Mouse (Mus musculus) cerebellum, adult 8-10 months (tissue): ENCODE measurements around the gene Cx3cr1.

Experiments used
- DNase-seq: peaks from one replicate; pipeline ENCODE4 v3.0.0; 2022

The Cx3cr1 gene

DNA sequence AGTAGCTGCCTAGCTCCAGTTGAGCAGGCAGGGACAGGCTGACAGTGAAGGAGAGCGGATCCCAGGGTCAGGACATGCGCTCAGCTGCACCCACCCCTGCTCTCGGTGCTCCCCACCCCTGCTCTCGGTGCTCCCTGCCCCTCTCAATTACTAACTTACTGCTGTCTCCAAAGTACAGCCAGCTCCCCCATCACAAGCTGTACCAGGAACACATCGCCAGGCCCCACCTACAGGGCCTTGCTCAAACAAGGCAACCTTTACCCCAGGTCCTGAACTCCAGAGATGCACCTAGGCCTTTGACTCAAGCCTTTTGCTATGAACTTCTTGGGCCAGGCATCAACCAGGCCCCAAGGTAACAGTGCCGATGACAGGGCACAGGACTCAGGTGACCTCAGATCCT lies 136.0 kb downstream of the Cx3cr1 start:
- DNase-seq, result no peak

DNA sequence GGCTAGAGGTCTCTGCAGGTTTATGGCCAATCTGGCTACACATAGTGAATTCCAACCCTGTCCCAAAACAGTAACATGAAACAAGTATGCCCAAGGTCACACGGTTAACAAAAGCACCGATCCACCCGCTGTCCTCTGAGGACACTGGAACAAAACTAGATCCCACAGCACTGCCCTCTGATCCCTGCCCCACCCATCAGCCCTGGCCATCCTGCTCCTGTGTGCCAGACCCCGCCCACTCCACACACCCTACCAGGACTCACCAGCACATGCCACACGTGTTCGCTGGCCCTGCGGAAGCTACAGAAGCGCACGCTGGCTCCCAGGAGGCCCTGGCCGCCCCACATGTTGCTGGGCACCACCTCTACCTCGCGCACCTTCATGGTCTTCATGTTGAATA lies 137.3 kb downstream of the Cx3cr1 start:
- DNase-seq, result no peak

DNA sequence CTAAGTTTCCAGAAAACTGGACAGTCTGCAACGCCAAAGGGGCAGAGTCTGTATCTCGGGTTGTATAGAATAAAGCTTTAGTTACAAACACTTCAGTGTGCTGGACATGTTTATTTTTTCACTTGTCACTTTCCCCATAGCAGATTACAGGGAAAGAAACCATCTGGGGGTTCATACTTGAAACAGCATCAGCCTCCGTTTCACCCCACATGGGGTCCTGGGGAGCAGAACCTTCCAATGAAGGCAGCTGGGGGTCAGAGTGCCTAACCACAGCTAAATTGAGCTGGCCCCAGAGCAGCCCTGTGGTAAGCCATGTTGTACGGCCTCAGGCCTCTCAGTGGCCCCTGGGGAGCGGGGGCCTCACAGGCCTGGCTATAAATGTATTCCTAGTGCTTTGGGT lies 143.2 kb downstream of the Cx3cr1 start:
- no peak for DNase-seq

GRCm38 (mm10) chr9:119925729-119926128 lies 143.9 kb downstream of the Cx3cr1 start:
- no peak for DNase-seq

GRCm38 (mm10) chr9:119925120-119925657 lies 144.5 kb downstream of the Cx3cr1 start:
- DNase-seq, result no peak

DNA sequence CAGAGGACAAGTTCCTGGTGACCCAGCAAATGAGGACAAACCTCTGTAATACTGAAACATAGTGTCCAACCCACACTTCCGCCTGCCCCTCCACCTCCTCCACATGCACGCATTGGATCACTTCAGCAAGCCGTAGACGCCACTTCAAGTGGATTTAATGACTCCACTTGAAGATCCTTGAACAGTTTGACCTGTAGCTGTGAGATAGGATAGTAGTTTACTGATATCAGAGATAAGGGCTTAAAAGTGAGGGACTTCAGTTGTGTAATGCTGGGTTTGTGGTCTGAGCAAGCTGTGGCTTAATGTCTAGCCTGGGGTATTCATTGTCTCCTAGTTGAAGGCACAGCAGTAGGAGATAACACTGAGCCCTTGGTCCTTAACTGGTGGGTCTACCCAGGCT lies 146.2 kb downstream of the Cx3cr1 start:
- DNase-seq, result no peak

DNA sequence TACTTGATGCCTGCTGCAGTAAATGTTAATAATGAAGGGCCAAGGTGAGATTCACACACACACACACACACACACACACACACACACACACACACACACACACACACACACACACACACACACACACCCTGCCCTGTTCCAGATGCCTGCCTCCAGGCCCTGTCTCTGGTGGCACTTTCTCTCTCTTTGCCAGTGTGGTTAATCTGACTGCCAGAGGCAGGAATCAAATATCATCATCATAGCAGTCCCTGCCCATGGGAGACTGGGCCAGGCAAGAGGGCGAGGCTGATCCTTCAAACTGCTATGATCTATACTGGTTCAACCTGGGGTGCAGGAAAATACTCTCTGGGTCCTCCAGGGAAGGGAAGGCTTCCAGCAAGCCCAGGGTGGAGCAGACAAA lies 149.8 kb downstream of the Cx3cr1 start:
- no peak for DNase-seq

DNA sequence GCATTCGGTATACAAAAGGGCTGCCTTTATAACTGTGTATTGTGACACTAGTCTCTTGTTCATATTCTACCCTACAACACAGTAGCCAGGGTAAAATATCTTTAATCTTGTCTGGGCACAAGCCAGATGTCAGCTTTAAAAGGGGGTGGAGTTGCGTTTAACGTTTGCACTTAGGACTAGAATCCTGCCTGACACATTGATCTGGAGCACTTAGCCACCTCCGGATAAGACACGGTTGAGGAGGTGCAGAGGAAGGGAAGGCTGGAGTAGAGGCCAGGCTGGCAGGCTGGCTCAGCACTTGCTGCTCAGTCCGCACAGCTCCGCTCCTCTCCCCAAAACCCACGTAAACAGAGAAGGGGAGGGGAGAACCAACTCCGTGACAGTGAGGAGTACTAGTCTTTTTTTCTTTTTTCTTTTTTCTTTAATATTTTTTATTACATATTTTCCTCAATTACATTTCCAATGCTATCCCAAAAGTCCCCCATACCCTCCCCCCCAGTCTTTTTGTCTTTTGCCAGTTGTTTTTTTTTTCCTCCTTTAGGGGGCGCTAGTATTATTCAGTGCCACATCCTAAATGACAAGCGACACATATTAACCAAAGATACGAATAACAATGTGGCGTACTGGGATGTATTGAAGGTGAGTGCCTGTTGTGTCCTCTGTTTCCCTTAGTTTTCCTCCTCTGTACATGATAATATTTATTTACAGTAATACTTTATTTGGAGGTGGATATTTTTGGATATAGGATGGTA lies 156.4 kb downstream of the Cx3cr1 start:
- no peak for DNase-seq

- no peak for DNase-seq
Measured at GRCm38 (mm10) chr9:119909931-119910330, 159.7 kb downstream of the Cx3cr1 start.

DNA sequence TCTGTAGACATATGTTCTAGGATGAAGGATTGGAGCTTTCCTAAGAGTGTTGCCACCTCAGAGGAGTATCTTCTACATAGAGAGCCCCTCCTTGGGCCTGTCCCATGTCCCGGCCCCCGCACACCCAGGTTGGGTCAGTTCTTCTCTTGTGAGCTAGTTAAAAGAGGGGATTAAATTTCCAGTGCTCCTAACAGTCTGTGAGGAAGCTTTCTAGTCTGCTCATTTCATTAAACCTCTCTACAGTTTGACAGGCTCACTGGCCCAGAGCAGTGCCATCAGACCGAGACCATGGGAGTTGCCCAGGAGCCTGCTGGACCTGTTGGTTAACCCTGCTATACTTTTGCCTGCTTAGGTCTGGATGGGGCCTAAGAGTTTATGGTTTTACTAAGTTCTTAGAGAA lies 161.0 kb downstream of the Cx3cr1 start:
- DNase-seq, result no peak

DNA sequence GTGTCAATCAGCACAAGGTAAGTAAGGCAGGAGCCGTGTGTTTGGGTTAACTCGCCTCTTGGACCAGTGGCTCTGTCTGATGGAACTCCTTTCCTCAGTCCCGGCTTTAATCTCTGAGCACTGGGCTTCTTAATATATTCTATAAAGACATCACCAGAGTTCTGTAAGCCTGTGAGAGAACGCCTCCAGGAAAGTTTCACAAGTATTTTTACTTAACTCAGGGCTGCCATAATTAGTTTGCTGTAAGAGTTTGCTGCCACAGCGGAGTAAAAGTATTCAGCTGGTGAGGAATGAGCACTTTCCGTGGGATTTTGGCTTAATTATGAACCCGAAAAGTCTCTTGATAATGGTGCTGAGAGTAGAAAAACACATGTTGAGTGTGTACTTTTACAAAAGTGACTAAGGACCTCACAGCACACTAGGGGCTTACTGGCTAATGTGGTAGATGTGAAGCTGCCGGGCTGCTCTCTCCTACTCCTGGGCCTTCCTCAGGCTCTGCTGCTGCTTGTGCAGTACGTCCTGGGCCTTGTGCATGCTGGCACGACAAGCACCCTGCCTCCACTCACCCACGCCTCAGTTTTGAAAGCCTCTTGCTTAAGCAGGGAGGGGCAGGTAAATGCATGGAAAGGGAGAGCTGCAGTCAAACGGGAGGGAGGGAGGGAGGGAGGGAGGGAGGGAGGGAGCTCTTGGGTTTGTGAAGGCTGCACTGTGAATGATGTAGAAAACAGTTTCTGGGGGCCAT lies 167.1 kb downstream of the Cx3cr1 start:
- no peak for DNase-seq

- DNase-seq, result no peak
Measured at GRCm38 (mm10) chr9:119899446-119899845, 170.2 kb downstream of the Cx3cr1 start.

GRCm38 (mm10) chr9:119895040-119895721 lies 174.5 kb downstream of the Cx3cr1 start:
- no peak for DNase-seq

- DNase-seq, result peak; percentile 96
Measured at GRCm38 (mm10) chr9:119894339-119895009, 175.2 kb downstream of the Cx3cr1 start, which contains the start of gene Wdr48. Gene Wdr48, plus strand, starts transcription at chr9:119894878.

GRCm38 (mm10) chr9:119893881-119894280 lies 175.8 kb downstream of the Cx3cr1 start:
- no peak for DNase-seq

DNA sequence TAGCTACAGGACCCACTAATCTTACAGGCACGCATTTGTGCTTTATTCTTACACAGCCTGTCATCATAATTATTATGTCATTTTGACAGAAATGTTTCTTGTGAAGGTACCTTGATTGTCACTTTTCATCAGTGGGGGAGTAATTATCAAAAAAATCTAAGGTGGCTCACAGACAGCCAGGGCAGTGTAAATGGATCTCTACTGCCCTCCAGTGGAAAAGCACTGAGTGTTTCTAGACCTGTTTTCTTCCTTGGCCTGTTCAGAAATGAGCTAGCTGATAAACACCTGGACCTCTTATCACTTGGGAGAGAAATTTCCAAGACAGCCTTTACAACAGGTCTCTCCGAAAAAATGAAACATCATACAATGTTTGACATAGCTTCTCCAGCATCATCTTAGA lies 179.0 kb downstream of the Cx3cr1 start:
- DNase-seq, result no peak

DNA sequence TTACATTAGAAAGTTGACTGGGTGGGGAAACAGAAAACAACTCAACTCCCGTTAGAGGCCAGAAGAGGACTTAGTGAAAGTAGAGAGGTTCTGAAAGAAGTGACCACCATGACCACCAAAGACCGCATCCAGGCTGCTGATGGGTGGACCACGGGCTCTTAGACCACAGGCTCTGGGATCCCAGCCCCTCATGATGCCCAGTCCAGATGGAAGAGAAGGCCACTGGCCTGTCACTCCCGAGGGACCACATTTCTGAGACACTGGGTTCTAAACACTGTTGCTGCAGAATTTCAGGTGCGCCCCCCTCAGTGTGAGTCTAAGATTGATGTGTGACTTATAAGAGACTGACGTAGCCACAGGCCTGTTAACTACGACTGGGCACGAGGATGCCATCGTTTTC lies 180.2 kb downstream of the Cx3cr1 start:
- no peak for DNase-seq

DNA sequence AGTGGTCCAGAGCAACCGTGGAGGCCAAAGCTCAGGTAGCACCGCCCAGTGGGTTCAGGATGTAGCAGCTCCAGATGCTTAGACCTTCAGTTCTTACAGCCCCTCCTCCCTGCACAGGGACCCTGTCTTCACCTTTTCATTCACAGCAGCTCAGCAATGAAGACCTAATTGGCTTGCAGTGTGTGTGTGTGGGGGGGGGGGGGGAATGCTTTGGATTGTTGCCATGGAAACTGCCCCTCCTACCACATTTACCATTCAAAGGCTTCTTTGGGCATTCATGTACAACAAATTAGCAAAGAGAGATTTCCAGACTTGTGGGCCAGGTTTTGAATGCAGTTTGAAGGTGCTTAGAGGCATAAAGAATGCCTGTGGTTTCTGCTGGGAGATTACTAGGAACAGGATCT lies 180.8 kb downstream of the Cx3cr1 start:
- DNase-seq, result no peak

DNA sequence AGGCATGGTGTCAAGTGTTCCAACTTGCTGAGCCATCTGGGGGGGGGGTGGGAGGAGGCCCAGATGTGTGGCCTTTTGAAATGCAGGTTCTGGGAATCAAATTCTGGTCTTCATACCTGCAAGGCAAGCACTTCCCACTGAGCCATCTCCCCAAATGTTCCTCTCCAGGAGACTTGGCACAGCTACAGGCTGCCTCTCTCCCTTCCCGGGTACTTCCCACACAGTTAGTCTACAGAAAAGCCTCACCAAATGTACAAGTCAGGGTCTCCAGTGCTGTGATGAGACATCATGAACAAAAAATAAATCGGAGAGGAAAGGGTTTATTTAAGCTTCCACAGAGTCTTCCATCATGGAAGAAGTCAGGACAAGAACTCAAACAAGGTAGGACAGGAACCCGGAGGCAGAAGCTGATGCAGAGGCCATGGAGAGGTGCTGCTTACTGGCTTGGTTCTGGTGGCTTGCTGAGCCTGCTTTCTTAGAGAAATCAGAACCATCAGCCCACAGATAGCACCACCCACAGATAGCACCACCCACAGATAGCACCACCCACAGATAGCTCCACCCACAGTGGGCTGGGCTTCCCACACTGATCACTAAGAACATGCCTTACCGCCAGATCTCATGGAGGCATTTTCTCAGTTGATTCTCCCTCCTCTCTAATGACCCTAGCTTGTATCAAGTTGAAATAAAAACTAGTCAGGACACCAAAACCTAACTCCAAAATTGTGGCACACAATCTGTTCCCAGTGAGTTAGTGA lies 182.4 kb downstream of the Cx3cr1 start:
- DNase-seq, result no peak

- DNase-seq, result no peak
Measured at GRCm38 (mm10) chr9:119854170-119854569, 215.5 kb downstream of the Cx3cr1 start.

GRCm38 (mm10) chr9:119853071-119853846 lies 216.4 kb downstream of the Cx3cr1 start:
- no peak for DNase-seq
